Mouse (Mus musculus): ENCODE measurements at regions not wholly inside any gene's neighbourhood (a gene's known extent, or its start where the extent isn't known, plus 50 kb on each side); places are given as distances from the start of the nearest gene placed in this dataset.
A peak's percentile ranks its signal among the peaks of the same experiment; 100 is the strongest.

- DNase-seq: peak; percentile 3
Measured at GRCm38 (mm10) chr19:15617233-15617915, 329.8 kb downstream of the Psat1 start.

DNA sequence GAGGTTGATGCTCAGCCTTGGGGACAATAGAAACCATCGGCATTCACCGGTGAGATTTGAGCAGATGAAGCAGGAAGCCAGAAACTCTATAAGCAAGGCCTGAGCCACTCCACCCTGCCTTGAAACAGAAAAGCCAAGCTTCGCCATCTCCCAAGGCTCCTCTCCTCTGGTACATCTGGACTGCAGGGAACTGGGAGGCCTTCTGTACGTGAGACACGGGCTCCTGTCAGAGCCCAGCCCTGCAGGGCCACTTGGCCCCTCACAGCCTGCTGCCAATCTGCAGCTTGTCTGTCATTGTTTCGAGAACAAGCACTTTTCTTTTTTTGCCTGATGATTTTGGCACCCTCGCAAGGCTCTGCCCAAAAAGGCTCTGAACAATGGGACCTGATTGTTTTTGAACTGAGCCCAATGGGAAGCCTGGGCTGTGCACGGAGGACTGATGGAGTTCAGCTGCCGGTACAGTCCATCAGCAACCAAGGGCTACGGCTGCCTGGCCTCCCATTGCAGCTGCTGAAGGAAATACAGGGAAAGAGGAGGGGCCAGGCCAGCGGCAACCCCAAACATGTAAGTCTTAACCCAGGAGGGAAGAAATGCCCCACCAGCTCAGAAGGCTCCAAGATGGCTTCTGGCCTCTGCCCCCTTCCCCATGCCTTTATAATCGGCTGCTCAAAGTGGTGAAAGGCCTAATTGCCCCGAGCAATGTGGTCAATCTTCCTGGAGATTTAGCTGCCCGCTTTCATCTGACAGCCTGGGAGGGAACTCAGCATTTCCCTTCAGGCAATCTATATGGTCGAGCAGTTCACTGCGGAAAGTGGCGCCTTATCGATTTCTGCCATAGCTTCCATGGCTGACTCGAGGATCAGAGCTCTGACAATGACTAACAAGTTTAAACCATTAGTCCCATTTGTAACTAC lies 332.2 kb downstream of the Psat1 start:
- DNase-seq: no peak

DNA sequence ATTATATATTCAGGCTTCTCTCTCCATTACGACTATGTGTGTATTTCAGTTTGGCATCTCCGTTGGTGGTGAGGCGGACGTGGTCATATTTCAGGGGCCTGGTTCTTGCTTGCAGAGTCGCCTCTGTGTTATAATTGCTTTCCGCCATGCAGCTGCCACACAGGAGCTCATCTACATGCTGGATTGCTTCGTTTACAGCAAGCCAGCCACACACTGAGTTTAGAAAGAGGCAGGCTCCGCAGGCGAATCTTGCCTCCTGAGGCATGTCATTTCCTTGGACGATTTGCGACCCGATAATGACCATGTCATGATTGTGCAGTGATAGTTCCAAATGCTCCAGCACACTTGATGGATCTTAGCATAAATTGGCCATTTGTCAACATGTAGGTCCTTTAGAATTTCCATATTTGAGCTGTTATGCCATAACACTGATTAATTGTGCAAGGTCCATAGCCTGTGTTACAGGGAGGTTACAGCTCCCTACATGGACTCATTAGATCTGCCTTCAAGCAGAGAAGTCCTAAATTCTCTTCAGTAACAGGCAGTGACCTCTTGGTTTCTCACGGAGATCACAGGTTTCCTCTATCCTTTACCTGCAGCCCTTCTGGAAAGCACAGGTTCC lies 335.9 kb downstream of the Psat1 start:
- no peak for DNase-seq

- DNase-seq: no peak
Measured at GRCm38 (mm10) chr19:15606440-15606839, 340.7 kb downstream of the Psat1 start.

DNA sequence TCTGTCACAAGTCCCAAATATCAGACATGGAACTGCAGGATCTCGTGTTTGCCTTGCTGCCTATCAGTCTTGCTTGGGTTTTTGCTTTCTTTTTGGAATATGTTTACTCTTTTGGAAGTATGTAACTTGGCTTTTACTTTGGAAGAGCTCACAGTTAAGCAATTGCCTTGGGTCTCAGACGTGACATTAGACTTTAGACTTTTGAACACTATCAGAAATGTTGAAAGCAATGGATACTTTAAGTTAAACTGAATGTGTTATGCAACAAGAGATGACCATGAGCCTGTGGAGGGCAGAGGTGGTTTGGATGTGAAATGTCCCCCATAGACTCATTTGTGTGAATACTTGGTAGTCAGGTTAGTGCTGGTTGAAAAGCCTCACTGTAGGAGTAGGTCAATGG lies 354.3 kb downstream of the Psat1 start:
- no peak for DNase-seq

GRCm38 (mm10) chr19:15583782-15584693 lies 363.1 kb downstream of the Psat1 start:
- DNase-seq: no peak

DNA sequence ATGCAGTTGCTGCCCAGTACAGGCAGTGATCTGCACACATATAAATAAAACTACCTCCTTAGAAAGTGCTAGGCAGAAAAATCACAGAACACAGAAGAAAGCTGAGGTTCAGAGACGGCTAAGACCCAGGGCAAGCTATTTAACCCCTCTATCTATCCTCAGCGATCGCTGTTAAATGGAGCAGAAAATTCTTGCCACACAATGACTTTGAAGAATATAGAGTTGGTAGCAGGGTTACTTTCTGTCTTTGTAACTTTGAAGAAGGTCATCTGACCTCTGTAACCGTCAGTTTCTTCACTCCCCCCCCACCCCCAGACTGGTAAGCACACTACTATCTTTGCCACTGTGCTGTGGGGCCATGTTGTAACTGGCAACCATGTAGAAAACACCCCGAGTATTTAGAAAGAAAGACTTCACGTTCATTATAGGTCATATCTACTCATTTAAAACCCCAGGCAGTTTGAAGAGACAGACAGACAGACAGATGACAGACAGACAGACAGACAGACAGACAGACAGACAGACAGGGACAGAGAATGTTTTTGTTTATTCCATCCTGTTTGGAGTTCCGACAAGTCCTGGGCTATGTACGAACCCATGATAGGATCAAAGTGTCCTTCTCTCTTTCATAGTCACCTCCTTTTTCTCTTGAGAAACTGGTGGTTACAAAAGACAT lies 363.9 kb downstream of the Psat1 start:
- DNase-seq: no peak

DNA sequence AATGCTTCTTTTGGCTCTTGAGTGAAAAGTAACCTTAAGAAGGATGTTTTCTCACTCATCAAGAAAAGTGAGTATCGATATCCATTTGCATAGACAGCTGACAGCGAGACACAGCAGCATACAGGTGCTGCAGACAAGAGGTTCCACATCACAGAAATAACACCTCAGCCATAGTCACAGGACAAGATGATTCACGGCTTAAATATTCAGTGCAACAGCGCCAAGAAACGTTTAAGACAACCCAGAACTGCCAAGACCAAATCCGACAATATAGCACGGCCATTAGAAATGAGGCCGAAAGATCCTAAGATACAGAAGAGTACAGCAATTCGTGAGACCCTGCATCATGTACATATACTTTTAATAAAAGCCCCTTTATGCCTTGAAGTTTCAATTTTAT lies 375.9 kb downstream of the Psat1 start:
- DNase-seq: no peak

DNA sequence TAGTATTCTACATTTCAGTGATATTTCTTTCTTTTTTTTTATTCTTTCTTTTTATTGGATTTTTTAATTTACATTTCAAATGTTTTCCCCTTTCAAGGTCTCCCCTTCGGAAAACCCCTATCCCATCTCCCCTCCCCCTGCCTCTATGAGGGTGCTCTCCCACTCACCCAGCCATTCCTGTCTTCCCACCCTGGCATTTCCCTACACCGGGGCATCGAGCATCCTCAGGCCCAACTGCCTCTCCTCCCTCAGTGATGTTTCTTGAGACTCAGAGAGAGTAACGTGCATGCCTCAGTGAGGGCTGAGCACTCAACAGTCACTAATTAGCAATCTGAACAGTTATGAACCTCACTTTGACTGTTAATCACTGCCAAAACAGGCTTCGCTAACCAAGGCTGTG lies 385.6 kb downstream of the Psat1 start:
- DNase-seq: no peak

DNA sequence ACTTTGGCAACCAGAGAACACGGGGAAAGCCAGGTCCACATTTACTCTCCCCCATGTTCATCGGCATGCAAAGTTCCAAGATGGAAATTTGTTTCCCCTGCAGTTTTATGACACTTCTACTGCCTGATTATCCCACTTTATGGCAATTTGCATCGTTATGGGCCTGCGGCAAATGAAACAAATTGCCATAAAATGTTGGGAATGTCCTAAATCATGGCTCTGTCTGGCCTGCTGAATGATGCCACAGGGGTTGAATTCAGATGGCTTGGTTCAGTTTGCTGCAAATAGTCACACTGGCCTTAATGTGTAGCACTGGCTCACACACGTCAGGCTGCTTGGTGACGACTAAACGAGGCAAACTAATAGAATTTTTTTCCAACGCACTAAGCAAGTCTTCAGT lies 393.2 kb downstream of the Psat1 start:
- no peak for DNase-seq

- DNase-seq: no peak
Measured at GRCm38 (mm10) chr19:15517853-15518252, 429.3 kb downstream of the Psat1 start.

GRCm38 (mm10) chr19:15516566-15517305 lies 430.4 kb downstream of the Psat1 start:
- DNase-seq: no peak

GRCm38 (mm10) chr19:15513197-15513596 lies 433.9 kb downstream of the Psat1 start:
- no peak for DNase-seq

GRCm38 (mm10) chr19:15510395-15510794 lies 436.7 kb downstream of the Psat1 start:
- no peak for DNase-seq

GRCm38 (mm10) chr19:15502985-15503354 lies 444.2 kb downstream of the Psat1 start:
- no peak for DNase-seq

GRCm38 (mm10) chr19:15502315-15502984 lies 444.7 kb downstream of the Psat1 start:
- DNase-seq: no peak

DNA sequence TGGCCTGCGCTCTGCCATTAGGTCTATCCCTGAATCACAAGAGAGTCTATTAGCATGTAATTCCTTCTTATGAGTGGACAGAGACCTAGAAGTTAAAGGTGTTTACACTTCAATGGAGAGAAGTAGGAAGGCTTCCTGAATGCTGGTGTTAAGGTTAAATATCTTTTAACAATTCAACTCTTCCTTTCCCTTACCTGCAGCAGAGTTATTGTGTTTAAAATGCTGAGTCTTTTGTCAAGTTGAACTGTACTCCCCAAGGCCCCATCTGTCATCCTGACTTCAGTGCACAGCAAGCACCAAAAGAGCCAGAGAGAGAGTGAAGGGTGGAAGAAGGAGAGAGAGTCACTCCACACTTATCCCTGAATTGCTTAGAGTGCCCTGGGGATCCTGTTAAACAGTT lies 451.6 kb downstream of the Psat1 start:
- DNase-seq: no peak

GRCm38 (mm10) chr19:15487576-15487975 lies 459.6 kb downstream of the Psat1 start:
- DNase-seq: no peak

DNA sequence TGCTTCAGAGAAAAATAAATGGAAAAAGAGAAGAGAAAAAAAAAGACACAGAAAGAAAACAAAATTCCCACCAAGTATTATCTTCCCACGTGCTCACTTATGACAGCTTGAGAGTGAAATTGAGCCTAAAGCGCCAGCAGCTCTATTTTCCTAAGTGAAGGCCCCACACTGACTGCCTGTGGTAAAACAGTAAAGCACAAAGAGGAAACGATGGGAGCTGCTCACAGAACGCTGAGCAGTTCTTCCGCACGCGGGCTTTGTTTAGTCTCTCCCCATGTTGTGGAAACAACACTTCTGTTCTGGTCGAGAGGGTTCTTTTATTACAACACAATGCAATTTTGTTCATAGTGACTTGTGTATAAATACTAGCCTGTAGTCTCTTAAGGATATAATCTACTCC lies 465.5 kb downstream of the Psat1 start:
- no peak for DNase-seq

- no peak for DNase-seq
Measured at GRCm38 (mm10) chr19:15469541-15469940, 477.6 kb downstream of the Psat1 start.

- DNase-seq: no peak
Measured at GRCm38 (mm10) chr19:15466713-15467112, 480.4 kb downstream of the Psat1 start.
